Mouse (Mus musculus): ENCODE measurements around the gene Spi1. TPM values are rescaled to one million over a fixed set of nuclear protein-coding genes. Genes with fewer than 3 reads are reported as not detected.
A peak's percentile ranks its signal among the peaks of the same experiment; 100 is the strongest.
"Not testable (repeated sequence)": the region's sequence is repeated elsewhere in the genome, so short reads cannot be mapped to it uniquely, and the experiment has no call there.

The Spi1 gene
- 2.9 and 5.4 TPM in 2 replicates for total RNA-seq (2021)
- long read RNA-seq, experiment 1, partial matches to known transcripts: 0 of 1 reads
- long read RNA-seq, experiment 1, other reads (novel, unspliced or antisense): 1 of 1 reads
- long read RNA-seq, experiment 2, transcript Spi1-201 (5 exons, 2,034 nt): major isoform, 6 of 6 reads
- long read RNA-seq, experiment 2, partial matches to known transcripts: 0 of 6 reads
- long read RNA-seq, experiment 2, other reads (novel, unspliced or antisense): 0 of 6 reads

GRCm38 (mm10) chr2:91081775-91082695 lies at the start of gene Spi1:
TSS of gene Spi1 (plus strand) at chr2:91082390.
- DNase-seq: no peak

DNA sequence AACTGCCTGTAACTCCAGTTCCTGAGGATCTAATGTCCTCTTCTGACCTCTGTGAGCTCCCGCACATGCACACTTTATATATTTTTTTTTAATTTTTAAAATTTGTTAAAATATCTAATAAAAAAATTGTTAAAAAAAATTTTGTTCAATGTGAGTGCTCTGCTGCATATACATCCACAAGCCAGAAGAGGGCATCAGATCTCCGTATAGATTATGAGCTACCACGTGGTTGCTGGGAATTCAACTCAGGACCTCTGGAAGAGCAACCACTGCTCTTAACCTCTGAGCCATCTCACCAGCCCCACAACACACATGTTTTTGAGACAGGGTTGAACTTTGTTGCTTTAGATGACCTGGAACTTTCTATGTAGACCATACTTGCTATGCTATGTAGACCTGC lies 49.2 kb upstream of the Spi1 start:
- no peak for DNase-seq

DNA sequence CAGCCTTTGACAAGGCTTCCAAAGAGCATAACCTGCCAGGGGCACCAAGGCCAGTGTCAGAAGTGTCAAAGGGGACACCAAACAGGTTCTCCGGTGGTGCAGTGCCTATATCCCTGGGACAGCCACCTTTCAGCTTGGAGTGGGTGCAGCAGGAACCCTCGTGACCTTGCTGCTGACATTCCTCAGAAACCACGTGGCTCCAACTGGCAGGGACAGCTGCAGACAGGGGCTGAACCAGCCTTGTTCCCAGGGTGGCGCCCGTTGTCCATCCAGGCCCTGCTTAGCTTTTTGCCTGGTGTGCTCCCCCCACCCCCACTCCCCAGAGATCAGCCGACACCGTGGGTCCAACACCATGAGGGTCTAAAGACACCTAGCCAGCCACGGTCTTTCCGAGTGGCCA lies 46.8 kb upstream of the Spi1 start, which contains the start of gene Rapsn:
Rapsn (plus strand) TSS at position 236 of the 400 bp plus-strand sequence.
- peak; percentile 79 for DNase-seq

GRCm38 (mm10) chr2:91041786-91042185 lies 40.4 kb upstream of the Spi1 start:
- no peak for DNase-seq

- DNase-seq: no peak
Observed at GRCm38 (mm10) chr2:91042651-91043398, 39.4 kb upstream of the Spi1 start.

DNA sequence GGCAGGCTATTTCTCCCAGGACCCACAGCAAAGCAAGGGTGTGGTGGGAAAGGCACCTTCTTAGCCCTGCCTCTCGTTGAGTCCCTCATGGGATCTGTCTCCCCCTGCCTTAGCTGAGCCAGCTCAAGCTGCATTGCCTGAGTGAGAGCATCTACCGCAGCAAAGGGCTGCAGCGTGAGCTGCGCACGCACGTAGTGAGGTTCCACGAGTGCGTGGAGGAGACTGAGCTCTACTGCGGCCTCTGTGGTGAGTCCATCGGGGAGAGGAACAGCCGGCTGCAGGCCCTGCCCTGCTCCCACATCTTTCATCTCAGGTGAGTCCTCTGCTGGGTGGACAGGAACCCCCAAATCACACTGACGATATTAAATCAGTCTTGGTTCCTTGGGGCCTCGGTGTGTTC lies 37.5 kb upstream of the Spi1 start:
- DNase-seq: no peak

DNA sequence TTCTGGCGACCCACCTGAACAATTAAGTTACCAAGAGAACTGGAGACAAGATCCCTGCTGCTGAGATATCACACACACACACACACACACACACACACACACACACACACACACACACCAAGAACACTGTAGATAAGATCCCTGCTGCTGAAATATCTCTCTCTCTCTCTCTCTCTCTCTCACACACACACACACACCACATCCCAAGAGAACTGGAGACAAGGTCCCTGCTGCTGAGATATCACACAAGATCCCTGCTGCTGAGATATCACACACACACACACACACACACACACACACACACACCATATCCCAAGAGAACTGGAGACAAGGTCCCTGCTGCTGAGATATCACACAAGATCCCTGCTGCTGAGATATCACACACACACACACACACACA lies 36.4 kb upstream of the Spi1 start:
- not testable (repeated sequence) for DNase-seq

DNA sequence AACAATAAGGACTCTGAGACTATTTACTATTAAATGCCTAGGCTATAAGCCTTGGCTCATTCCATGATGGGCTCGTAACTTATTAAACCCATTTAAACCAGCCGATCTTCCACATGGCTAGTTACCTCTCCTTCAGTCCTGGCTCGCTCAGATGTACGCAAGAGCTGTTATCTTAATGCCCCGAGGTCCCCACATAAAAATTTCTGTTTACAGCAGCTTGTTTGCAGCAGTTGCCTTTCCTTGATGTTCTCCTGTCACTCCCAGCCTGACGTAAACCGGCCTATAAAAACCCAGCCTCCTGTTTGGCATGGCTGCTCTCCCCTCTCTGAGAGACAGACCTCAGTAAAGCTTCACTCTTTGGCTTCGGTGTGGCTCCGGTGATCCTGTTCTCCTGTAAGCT lies 34.8 kb upstream of the Spi1 start:
- no peak for DNase-seq

GRCm38 (mm10) chr2:91051917-91052316 lies 30.3 kb upstream of the Spi1 start:
- DNase-seq: no peak

DNA sequence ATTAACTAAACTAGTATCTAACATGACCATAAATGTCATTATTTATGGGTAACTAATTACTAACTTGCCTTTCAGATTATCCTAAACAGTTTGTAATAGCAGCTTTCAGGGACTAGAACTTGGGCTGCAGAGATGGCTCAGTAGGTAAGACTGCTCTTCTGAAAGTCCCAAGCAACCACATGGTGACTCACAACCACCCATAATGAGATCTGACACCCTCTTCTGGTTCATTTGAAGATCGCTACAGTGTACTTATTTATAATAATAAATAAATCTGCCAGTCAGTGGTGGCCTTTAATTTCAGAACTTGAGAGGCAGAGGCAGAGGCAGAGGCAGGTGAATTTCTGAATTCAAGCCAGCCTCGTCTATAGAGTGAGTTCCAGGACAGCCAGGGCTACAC lies 29.4 kb upstream of the Spi1 start:
- no peak for DNase-seq

GRCm38 (mm10) chr2:91053181-91053933 lies 28.8 kb upstream of the Spi1 start:
- no peak for DNase-seq

- DNase-seq: peak; percentile 99
Observed at GRCm38 (mm10) chr2:91053934-91054382, 28.2 kb upstream of the Spi1 start, which contains the start of gene Psmc3. TSS of gene Psmc3 (plus strand) at chr2:91054009.

- no peak for DNase-seq
Observed at GRCm38 (mm10) chr2:91058435-91058834, 23.8 kb upstream of the Spi1 start.

DNA sequence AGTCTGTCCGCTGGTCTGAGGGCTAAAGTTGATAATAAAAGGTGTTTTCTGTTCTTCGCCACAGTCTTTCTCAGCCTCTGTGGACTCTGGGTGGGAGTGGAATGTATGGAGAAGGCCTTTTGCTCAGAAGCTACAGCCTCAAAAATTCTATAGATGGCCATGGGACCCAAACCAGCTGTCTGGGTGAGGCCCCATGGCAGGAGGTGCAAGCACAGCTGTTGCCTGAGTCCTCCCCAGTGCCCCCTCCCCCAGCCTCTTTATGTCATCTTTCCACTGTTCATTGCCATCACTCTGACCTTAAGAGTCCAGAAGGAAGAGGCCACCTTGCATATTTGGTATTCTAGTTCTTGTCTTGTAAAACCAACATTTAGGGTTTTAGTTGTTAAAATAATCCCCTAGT lies 22.8 kb upstream of the Spi1 start:
- DNase-seq: no peak

GRCm38 (mm10) chr2:91060544-91061355 lies 21.4 kb upstream of the Spi1 start:
- DNase-seq: peak; percentile 66

GRCm38 (mm10) chr2:91061849-91062481 lies 20.2 kb upstream of the Spi1 start:
- no peak for DNase-seq

DNA sequence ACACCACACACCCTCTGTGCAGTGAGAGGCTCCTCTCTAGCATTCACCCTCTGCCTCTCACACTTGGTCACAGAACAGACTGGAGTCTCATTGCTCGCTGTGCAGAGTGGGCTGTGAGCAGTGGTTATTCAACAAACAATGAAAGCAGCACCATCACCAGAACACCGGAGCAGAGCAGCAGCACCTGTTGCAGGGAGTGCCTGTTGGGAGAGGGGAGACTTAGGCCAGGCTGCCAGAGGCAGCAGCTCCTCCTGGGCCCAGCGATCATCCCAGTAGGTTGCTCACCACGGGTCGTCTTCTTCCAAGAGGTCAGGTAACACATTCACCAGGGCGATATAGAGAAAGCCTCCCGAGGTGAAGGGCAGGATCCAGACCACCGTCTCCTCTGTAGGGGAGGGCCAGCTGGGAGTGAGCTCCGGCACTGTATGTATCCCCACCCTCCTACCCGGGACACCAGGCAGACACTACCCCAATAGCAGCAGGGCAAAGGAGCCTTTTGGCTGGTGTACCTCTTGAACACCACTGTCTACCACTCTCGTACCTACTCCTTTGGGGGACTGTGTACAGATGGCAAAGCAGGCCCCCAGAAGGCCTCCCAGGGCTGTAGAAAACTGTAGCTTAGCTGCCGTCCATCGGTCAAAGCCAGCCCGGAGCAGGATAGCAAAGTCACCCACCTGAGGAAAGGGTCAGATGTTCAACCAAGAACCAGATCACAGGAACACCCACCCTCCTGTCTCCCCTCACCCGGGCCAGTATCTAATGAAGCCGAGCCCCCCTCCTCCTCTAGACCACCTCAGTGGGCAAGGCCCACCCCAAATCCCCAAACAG lies 19.2 kb upstream of the Spi1 start:
- DNase-seq: no peak

- DNase-seq: no peak
Observed at GRCm38 (mm10) chr2:91064211-91064610, 18.0 kb upstream of the Spi1 start.

GRCm38 (mm10) chr2:91065544-91065943 lies 16.6 kb upstream of the Spi1 start:
- peak; percentile 81 for DNase-seq

Measured in adrenal gland, postnatal 14 days (tissue).